Mouse (Mus musculus): Measurements from ENCODE around the gene Tmem159. TPM values are rescaled to one million over a fixed set of nuclear protein-coding genes. Genes with fewer than 3 reads are reported as not detected.

Tmem159 gene
- polyA plus RNA-seq, 1 experiment from 2014 or later = 29.0 TPM

DNA sequence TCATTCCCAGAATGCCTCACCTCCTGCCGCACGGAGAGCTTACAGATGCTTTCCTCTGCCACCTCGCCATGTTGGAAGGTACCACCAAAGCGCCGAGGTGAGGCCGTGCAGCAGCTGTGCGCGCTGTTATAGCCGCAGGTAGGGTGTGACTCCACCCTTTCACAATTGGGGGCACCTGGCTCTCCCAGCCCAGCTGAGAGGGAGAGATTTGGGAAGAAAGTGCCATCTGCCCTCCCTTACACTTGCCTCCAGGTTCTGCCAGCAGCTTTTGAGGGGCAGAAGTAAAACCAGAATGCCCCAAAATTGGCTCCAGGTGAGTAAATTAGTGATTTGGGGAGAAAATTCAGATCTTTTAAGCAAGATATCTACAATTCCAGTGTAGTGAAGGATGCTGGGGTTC lies 43.0 kb downstream of the Tmem159 start, which contains the start of gene Zp2:
Gene Zp2 (minus strand): TSS at position 101 of the 400 bp plus-strand sequence.
- 83% methylated on average over 9 of the region's 9 CpGs for WGBS
- Histone ChIP-seq H3K27me3 (no peaks in the 10 kb centered on the region), H3K9ac (no peak within 1 kb of the TSS), H3K27ac (no peak within 1 kb of the TSS), H3K4me3 (no peak within 1 kb of the TSS), H3K36me3 (no peaks in the 10 kb centered on the region), H3K9me3 (no peaks in the 10 kb centered on the region), H3K4me1 (no peaks in the 10 kb centered on the region), H3K4me2 (no peak within 1 kb of the TSS)
- no peak for ATAC-seq (ENCODE audit: insufficient number of reproducible peaks, insufficient read depth, low FRiP score, low TSS enrichment, low read depth)

DNA sequence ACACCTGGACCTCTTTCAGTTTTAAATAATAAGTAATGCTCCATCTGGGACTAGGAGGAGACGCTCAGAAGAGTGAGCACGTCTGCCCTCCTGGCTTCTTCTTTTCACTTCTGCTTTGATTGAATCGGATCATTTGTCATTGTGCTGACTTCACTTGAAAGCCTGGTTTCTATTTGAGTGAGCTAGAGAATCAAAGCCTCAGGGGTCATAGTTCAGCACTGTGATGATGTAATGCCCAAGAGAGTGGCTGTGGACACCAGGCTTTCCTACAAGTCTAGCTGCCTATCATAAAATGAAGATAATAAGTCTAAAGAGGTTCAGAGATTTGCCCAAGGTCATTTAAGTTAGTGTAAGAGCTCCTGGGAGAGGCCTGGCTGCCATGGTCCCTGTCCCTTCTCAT lies 48.1 kb downstream of the Tmem159 start:
- ATAC-seq (ENCODE audit: insufficient number of reproducible peaks, insufficient read depth, low FRiP score, low TSS enrichment, low read depth) = no peak
- Histone ChIP-seq H3K4me2 (no peak overlapping the region), H3K9me3 (no peaks in the 10 kb centered on the region), H3K36me3 (no peaks in the 10 kb centered on the region), H3K9ac (no peak overlapping the region), H3K27me3 (no peaks in the 10 kb centered on the region), H3K27ac (no peak overlapping the region), H3K4me1 (no peaks in the 10 kb centered on the region), H3K4me3 (no peak overlapping the region)
- WGBS = 17% methylated on average over 3 of the region's 3 CpGs

DNA sequence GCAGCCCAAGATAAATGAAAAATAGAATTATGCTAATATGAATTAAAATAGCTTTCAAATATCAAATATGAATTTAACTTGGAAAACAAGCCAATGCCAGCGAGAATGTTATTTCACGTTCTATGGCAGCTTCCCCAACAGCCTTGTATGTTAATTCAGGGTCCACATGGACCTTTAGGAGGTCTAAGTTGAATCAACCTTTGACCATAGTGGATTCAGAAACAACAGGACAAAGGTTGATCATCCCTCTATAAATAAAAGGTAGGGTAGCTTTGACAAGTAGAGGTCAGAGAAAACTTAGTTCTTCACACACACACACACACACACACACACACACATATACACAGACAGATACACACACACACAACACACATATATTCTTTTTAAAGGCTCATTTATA lies 48.7 kb downstream of the Tmem159 start:
- 65% methylated on average over 2 of the region's 2 CpGs for WGBS
- ATAC-seq (ENCODE audit: insufficient number of reproducible peaks, insufficient read depth, low FRiP score, low TSS enrichment, low read depth) = no peak
- H3K9ac ChIP-seq = no peak overlapping the region
- no peak overlapping the region for H3K4me2 ChIP-seq
- 0 out of 2 replicates have a peak, but pooled peaks cover under 1% of the 10 kb centered on the region for H3K4me1 ChIP-seq
- H3K27ac ChIP-seq = no peak overlapping the region
- H3K9me3 ChIP-seq = no peaks in the 10 kb centered on the region
- no peak overlapping the region for H3K4me3 ChIP-seq
- no peaks in the 10 kb centered on the region for H3K27me3 ChIP-seq
- no peaks in the 10 kb centered on the region for H3K36me3 ChIP-seq

DNA sequence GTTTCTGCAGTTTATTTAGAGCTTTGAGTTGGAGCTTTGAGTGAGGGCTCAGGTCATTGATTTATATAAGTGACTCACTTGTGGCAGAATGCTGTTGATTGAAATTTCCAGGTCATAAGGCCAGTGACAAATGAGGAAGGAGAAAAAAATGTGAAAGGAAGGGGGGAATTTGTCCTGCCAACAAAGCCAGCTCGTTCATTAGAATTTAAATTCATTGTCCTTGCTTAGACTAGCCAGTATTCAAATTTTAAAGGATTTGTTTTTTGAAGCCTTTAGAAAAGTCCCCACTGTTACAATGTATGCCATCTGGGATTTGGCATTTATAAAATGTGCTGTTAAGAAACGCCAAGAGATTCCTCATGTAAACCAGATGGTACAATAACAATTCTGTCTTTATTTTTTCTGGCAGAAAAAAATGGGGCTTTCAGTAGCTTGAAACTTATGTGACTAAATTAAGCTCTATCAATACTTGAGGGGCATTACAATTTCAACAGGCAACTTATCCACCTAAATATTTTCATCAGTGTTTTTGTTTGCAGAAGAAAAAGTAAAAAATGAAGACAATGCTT lies 54.8 kb downstream of the Tmem159 start:
- ATAC-seq (ENCODE audit: insufficient number of reproducible peaks, insufficient read depth, low FRiP score, low TSS enrichment, low read depth) = no peak
- Histone ChIP-seq H3K9ac (no peak overlapping the region), H3K27ac (no peak overlapping the region), H3K4me1 (peaks cover 33% of the 10 kb centered on the region), H3K9me3 (no peaks in the 10 kb centered on the region), H3K4me3 (no peak overlapping the region), H3K27me3 (no peaks in the 10 kb centered on the region), H3K36me3 (no peaks in the 10 kb centered on the region), H3K4me2 (no peak overlapping the region)
- WGBS = 15% methylated on average over 2 of the region's 2 CpGs

DNA sequence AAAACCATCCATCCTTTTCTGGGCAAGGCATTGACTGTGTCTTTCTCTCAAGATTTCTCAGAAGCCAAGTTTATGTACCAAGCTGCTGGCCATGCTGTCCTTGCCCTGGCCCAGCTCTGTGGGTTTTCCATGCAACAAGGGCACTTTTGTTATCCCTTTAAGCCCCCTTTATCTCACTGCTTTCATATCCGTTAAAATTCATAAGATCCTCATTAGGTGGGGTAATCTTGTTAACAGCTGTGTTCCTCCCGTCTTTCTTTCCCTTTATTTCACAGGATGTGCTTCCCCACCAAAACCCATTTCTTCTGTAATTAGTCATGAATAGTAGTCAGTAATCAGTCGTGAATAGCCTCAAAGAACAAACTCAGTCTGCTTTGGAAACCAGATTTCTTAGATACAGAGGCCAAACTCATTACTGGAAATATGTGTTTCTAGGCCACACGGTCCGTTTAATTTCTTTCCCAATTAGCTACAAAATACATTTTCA lies 55.5 kb downstream of the Tmem159 start:
- WGBS = 29% methylated on average over 5 of the region's 5 CpGs
- Histone ChIP-seq H3K36me3 (no peaks in the 10 kb centered on the region), H3K27ac (no peak overlapping the region)

DNA sequence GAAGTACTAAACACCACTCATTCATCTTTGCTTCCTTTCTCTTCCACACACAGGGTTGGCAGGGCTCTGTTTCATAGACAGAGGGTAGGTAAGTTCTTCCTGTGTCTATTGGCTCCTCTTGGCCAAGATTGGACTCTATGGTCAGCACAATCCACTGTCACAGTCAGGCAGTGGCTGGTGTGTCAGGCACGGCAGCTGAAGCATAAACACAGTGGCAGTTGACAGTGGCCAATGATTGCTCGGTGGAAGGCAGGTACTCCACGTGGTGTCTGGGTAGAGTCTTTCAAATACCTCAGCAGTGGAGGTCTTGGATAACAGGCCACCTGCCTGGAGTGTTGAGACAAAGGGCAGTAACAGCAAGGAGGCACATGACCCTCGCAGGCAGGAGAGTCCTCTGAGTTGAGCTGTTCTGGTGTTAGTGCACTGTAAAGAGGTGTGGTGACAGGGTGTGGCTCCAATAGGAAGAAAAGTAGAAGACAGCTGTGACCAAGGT lies 56.0 kb downstream of the Tmem159 start:
- H3K4me2 ChIP-seq = no peak overlapping the region
- no peak overlapping the region for H3K9ac ChIP-seq
- H3K27me3 ChIP-seq = no peaks in the 10 kb centered on the region
- no peaks in the 10 kb centered on the region for H3K36me3 ChIP-seq
- H3K27ac ChIP-seq = no peak overlapping the region
- WGBS = 22% methylated on average over 4 of the region's 4 CpGs
- ATAC-seq (ENCODE audit: insufficient number of reproducible peaks, insufficient read depth, low FRiP score, low TSS enrichment, low read depth) = no peak
- no peak overlapping the region for H3K4me3 ChIP-seq
- no peaks in the 10 kb centered on the region for H3K9me3 ChIP-seq
- H3K4me1 ChIP-seq = peaks cover 33% of the 10 kb centered on the region

More for the DNA sequence above, 55.5 kb downstream of the Tmem159 start:
- Histone ChIP-seq H3K4me1 (peaks cover 33% of the 10 kb centered on the region), H3K4me2 (no peak overlapping the region), H3K9me3 (no peaks in the 10 kb centered on the region), H3K9ac (no peak overlapping the region), H3K4me3 (no peak overlapping the region), H3K27me3 (no peaks in the 10 kb centered on the region)
- no peak for ATAC-seq (ENCODE audit: insufficient number of reproducible peaks, insufficient read depth, low FRiP score, low TSS enrichment, low read depth)

DNA sequence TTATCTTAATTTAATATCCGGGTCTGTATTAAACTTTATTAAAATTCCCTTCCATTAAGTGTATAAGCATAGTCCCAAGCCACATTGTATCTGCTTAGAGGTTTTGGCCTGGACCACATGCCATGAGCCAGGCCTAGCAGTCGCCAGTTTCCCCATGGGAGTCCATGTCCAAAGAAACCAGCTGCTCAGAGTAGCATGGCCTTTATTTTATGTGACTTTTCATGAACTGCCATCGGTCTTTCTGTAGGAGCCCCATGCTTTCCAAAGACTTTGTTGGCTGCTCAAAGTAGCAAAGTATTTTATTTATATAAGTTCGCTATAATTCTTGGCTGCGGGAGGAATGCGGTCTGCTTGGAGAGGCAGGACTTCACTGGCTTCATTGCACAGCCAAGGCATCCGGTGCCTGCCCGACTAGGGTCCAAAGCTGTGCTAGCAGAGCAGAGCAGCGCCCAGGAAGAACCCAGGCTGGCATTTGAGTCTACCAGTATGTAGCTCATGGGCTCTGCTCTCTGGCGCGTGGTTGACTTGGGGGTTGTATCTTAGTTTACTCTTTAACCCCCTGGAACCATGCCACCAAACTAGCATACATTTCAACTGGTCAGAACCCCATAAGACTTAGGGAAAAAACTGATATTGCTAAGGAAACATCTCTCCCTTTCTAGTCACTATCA lies 61.6 kb downstream of the Tmem159 start:
- no peaks in the 10 kb centered on the region for H3K27me3 ChIP-seq
- no peak overlapping the region for H3K4me3 ChIP-seq
- H3K27ac ChIP-seq = no peak overlapping the region
- no peak overlapping the region for H3K4me2 ChIP-seq
- no peak overlapping the region for H3K9ac ChIP-seq
- peaks cover 6% of the 10 kb centered on the region for H3K4me1 ChIP-seq
- ATAC-seq (ENCODE audit: insufficient number of reproducible peaks, insufficient read depth, low FRiP score, low TSS enrichment, low read depth) = no peak
- 87% methylated on average over 11 of the region's 11 CpGs for WGBS
- no peaks in the 10 kb centered on the region for H3K36me3 ChIP-seq
- H3K9me3 ChIP-seq = no peaks in the 10 kb centered on the region

Other genes starting within 250 kb of the Tmem159 start
- 10.6 and 12.4 TPM in 2 replicates for gene Lyrm1, start 206.5 kb upstream of the Tmem159 start, polyA plus RNA-seq (2015; fragmentation: Nextera tagmentation; extraction: Ambion mirVana)
- 10.6 and 13.2 TPM in 2 replicates for gene Dcun1d3, start 206.1 kb upstream of the Tmem159 start, polyA plus RNA-seq (2015; fragmentation: Nextera tagmentation; extraction: Ambion mirVana)
- gene Dnah3, start 7.1 kb upstream of the Tmem159 start, polyA plus RNA-seq (2015; fragmentation: Nextera tagmentation; extraction: Ambion mirVana) = not detected in 2 replicates
- gene Zp2, start 42.9 kb downstream of the Tmem159 start, polyA plus RNA-seq (2015; fragmentation: Nextera tagmentation; extraction: Ambion mirVana) = not detected in 2 replicates
- 0.06 and 0.15 TPM in 2 replicates for gene Anks4b, start 71.5 kb downstream of the Tmem159 start, polyA plus RNA-seq (2015; fragmentation: Nextera tagmentation; extraction: Ambion mirVana)
- 20.0 and 29.2 TPM in 2 replicates for gene Crym, start 99.8 kb downstream of the Tmem159 start, polyA plus RNA-seq (2015; fragmentation: Nextera tagmentation; extraction: Ambion mirVana)
- gene Abca14, start 101.6 kb downstream of the Tmem159 start, polyA plus RNA-seq (2015; fragmentation: Nextera tagmentation; extraction: Ambion mirVana) = 0.19 TPM in 1 of 2 replicates, not detected in the other
- gene Abca15, start 226.3 kb downstream of the Tmem159 start, polyA plus RNA-seq (2015; fragmentation: Nextera tagmentation; extraction: Ambion mirVana) = not detected in 2 replicates

Measured in embryonic facial prominence, embryonic 13.5 days (tissue).